Mouse (Mus musculus) fibroblast of lung, adult 2 months (primary cell): ENCODE results near the gene Pip5kl1.

Experiments used
- DNase-seq: peaks from one replicate; pipeline ENCODE4 v3.0.0-alpha.2; 2011; ENCODE audit warnings: low read depth

The Pip5kl1 gene

GRCm38 (mm10) chr2:32547964-32548739, 26.4 kb upstream of the Pip5kl1 start:
- no peak for DNase-seq

GRCm38 (mm10) chr2:32549171-32549570, 25.4 kb upstream of the Pip5kl1 start:
- DNase-seq: no peak

GRCm38 (mm10) chr2:32549764-32550163, 24.8 kb upstream of the Pip5kl1 start:
- peak; percentile 95 for DNase-seq

DNA sequence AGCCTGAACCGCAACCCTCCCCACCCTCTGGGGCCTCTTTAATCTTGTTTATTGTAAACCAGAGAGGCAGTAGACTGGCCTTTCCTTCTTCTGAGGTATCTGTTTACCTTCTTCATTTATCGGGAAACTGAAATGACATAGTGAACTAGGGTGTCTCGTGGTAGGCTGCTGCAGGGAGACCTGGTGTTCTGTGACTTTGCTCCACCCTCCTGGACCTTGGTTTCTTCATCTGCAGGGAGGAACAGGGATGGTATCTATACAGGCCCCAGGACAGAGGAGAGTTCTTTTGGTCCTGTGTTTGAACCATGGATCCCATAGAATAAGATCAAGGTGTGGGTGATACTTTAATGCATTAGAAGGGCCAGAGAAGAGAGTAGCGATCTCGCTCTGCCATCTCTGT, 23.4 kb upstream of the Pip5kl1 start:
- DNase-seq: no peak

DNA sequence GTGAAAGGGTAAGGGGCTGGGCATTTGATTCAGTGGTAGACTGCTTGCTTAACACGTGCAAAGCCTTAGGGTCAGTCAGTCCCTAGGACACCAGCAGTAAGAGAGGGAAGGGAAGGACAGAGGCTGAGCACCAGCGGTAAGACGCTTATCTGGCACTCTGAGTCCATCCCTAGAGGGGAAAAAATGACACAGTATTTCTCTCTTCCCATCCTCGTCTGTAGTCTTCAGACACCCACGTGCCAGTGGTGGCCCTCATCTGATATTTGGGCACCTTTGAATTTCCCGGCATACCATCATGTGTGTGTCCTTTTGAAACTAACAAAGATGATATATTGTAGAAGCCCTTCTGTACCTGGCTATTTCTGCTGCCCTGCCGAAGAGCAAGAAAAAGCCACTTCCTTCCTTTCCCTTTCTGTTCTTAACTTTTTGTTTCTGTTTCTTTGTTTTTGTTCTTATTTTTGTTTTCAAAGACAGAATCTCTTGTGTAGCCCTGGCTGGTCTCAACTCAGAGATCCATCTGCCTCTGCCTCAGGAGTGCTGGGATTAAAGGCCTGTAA, 20.9 kb upstream of the Pip5kl1 start:
- DNase-seq: no peak

DNA sequence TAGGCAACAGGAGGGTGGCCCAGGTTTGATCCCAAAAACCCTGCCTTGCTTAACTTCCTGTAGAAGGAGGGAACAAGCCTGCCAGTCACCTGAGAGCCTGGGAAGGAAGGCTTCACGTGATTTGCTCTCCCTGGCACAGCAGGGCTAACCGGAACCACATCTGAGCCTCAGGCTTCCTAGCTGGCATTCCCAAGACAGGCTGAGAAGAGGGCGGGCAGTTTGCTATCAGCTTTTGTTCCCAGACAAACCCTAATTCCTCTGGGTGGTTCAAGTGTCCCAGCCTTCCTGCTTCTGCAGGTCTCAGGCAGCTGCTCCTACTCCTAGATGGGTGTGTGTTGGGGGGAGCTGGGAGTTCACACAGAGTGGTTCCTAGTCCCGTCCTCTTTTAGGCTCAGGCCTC, 19.1 kb upstream of the Pip5kl1 start:
- DNase-seq: peak; percentile 73

- DNase-seq: no peak
These were observed 18.6 kb upstream of the Pip5kl1 start for GRCm38 (mm10) chr2:32556019-32556418.

- no peak for DNase-seq
These were observed 15.0 kb upstream of the Pip5kl1 start for GRCm38 (mm10) chr2:32559570-32559969.

DNA sequence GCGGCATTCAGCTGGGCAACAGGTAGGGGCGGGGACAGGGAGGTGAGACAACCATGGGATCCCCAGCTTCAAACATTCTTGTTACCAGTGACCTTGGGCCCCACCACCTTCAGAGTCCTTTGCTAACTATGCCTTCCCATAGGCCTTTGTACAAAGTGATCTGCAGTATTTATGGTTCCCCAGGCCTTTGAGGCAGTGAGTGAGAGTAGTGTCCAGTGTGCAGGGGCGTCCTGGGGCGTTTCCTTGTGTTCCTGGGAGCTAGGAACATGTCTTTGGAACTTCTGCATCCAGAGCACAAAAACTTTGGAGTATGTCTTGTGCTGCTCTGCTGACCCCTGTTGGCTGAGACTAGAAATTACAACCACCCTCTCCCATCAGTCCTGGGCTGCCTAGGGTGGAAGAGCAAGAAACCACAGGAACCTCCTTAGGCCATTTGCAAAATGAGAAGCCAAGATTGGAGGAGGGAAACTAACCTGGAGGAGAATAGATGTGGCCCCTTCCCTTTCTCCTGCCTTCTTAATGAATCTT, 8.0 kb upstream of the Pip5kl1 start:
- no peak for DNase-seq

GRCm38 (mm10) chr2:32568149-32568548, 6.4 kb upstream of the Pip5kl1 start:
- no peak for DNase-seq

- no peak for DNase-seq
These were observed 5.7 kb upstream of the Pip5kl1 start for GRCm38 (mm10) chr2:32568941-32569340.

DNA sequence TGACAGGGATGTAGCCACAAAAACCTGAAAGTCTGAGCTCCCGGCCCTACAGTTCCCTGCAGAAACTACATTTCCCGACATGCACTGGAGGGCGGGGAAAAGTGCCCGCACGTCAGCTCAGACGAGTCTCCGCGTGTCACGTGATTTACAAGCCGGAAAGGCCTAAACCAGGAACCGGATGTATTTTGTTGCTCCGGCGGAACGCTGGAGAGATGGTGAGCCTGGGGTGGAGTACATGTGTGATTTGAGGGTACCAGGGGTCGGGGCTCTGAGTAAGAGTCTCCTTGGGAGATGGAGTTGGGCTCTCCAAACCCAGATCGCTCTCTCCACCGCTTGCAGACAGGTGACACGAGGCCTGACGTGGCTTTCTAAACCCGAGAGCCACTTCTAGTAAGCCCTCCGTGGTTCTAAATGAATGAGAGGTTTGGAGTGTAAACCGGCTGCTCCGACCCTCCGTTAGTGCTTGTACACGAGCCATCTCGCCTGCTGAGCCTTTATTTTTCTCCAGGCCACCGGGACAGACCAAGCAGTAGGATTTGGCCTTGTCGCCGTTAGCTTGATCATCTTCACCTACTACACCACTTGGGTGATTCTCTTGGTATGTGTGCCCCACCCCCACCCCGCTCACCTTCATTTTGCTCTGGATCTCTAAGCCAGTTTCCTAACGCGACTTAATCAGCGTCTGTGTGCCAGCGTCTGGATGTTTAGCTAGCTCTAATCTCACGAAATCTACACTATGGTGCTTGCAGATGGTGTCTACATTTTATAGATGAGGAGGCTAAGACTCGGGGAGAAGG, 3.7 kb upstream of the Pip5kl1 start, which contains the start of gene Dpm2:
Dpm2 (plus strand) TSS at position 161 of the 797 bp plus-strand sequence.
- peak; percentile 73 for DNase-seq

GRCm38 (mm10) chr2:32572196-32572595, 2.4 kb upstream of the Pip5kl1 start:
- DNase-seq: no peak

DNA sequence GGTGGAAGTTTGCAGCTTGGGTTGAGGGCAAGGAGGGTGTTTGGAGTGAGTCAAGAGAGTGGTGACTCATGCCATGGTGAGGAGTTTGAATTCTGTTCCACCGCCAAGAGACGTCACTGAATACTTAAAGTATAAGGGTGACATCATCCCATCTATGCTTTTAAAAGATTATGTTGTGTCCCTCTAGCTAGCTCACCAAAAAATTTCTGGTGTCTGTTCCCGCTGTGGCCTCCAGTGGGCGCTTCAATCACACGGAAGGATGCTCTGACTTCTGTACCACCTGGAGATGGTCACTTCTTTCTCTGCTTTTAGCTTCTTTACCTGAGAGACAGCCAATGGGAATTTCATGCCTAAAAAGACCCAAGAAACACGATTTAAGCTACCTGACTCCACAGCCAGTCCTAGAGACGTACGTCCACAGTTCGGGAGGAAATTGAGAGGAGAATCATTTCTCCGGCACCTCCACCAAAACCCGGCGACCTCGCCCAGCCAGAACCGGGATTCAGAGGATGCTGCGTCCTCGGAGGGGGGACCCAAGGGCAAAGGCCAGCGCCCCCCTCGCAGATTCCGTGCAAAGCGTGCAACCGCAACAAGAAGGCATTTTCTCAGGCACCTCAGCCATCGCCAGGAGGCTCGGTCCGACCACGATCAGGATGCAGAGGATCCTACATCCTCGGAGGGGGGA, 446 bp downstream of the Pip5kl1 start:
- no peak for DNase-seq

- DNase-seq: no peak
These were observed 1.1 kb downstream of the Pip5kl1 start, which contains the start of gene 9430097D07Rik for GRCm38 (mm10) chr2:32575586-32576160. TSS of gene 9430097D07Rik (minus strand) at chr2:32575684.

DNA sequence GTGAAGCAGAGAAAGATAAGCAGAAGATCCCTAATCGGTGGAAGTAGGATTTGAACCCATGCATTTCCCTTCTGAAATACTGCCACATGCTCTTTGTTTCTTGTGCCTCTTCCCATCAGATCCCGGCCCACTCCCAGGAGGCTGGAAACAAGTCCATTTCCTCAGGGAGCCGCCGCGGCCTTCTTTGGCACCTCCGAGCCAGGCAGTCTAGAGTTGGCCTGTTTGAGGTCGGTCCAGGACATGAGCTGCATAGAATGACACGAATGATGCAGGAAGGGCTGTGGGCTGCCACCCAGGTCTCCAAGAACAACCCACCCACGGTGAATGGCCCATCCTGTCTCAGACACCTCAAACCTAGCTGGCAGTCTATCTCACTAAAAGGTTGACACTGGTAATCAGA, 1.9 kb downstream of the Pip5kl1 start:
- no peak for DNase-seq

DNA sequence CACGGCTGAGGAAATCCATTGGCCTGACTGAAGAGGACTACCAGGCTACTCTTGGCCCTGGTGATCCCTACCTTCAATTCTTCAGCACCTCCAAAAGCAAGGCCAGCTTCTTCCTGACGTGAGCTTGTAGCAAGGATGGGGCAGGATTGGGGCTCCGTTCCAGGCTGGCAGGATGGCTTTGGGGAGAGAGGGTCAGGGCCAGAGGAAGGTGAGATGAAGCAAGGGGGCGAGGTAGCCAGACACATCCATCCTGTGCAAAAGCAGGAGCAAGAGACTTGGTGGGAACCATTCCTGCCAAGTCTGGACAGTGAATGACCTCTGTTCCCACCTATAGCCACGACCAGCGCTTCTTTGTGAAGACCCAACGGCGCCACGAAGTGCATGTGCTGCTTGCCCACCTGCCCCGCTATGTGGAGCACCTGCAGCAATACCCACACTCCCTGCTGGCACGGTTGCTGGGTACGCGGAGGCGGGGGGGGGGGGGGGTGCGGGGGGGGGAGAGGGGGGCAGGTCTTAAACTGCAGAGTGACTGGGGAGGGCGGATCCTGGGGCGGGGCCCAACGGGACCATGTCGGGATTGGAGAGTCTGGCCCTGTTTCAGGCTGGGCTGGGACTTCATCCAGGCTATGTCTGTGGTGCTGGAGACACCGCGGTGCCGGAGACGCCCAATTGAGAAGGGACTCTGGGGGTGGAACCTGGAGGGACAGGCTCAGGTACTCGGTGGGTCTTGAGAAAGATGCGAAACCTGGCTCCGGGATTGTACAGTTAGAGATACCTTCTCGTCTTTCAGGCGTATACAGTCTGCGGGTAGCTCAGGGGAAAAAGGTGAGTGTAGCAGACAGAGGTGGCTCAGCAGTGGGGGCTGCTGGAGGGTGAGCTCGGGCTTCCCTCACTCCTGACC, 3.8 kb downstream of the Pip5kl1 start:
- DNase-seq: no peak

DNA sequence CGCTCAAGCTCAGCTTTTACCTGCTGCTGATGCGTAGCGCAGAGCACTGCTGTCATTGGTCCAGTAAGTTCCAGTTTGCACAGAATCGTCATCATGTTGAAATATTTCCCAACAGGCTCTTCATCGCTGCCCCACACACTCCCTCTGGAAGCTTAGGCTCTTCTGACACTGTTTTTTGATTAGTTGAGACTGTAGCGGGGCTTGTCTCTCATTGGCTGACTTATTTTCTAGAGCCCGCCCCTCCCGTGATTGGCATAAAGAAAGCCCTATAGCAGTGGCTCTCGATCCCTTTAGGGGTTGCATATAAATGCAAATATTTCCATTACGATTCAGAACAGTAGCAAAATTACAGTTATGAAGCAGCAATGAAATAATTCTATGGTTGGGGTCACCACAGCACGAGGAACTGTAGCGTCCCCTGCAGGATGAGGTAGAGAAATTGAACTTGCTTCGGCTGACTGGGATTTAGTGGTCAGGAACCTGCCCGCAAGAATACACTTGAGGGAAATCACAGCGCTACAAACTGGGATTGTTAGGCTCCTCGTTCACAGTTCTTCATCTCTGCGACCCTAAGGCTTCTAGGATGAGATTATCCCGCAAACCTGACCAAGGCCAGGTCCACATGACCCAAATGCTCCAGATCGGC, 7.0 kb downstream of the Pip5kl1 start:
- DNase-seq: no peak

DNA sequence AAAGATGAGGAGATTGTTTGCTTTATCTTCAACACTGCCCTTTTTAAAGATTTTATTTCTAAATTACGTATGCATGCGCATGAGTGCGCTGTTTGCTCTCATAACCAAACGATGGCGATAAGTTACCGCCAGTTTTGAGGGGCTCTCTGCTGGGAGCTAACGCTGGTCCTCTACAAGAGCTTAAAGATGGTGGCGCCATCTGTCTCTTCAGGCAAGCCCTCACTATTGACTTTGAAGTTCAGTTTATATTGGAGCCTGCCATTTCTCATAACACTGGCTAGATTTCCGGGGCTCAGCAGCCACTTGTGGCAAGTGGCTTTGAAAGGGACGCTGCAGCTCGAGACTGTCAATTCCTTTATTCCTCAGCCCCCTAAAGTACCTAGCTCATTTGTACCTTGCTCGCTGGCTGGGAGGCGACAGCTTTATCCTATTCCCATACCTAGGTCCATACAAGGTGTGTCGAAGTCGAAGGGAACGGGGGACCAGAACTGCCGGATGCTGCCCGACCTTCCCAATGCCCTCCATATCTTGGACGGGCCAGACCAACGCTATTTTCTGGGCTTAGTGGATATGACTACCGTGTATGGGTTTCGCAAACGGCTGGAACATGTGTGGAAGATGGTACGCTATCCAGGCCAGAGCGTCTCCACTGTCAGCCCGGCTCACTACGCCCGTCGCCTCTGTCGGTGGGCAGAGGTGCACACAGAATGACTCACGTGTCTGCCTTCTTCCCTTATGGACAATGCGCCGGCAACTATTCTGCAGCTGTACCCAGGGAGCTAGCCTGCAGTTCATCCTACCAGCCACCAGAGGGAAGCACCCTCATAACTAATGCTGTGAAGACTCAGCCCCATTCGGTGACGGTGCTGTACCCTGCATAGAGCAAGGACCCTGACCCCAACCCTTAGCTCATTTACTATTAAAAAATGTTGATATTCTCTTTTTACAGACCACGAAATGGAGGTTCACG, 8.5 kb downstream of the Pip5kl1 start:
- no peak for DNase-seq
